Mouse (Mus musculus) intestine, embryonic 16.5 days (tissue): ENCODE results near the gene Crebrf. TPM values are rescaled to one million over a fixed set of nuclear protein-coding genes. Genes with fewer than 3 reads are reported as not detected.

ENCODE experiments used
- ATAC-seq: fragments of 200-750 bp; cut with Nextera tagmentation; 2 replicates; pipeline ENCODE4 v1.8.0; 2017; ENCODE audit warnings: moderate TSS enrichment, moderate library complexity
- H3K27ac ChIP-seq: fragments of 300-500 bp; sonication (generic); 2 replicates; pipeline ENCODE4 v1.5.1; 2014; ENCODE audit warnings: mild to moderate bottlenecking, low read length
- H3K27me3 ChIP-seq: fragments of 300-500 bp; sonication (generic); replicated peaks from 2 replicates; pipeline ENCODE4 v1.6.1; 2014; ENCODE audit warnings: low read length, control low read depth, mixed read lengths; ENCODE audit not compliant: control insufficient read depth, insufficient read depth
- H3K36me3 ChIP-seq: fragments of 300-500 bp; sonication (generic); 2 replicates; pipeline ENCODE4 v1.6.1; 2014; ENCODE audit warnings: low read length, control low read depth; ENCODE audit not compliant: control insufficient read depth, insufficient read depth
- H3K4me1 ChIP-seq: fragments of 300-500 bp; sonication (generic); 2 replicates; pipeline ENCODE4 v1.6.1; 2014; ENCODE audit warnings: low read length, control low read depth, mixed read lengths; ENCODE audit not compliant: control insufficient read depth, insufficient read depth
- H3K4me2 ChIP-seq: fragments of 300-500 bp; sonication (generic); 2 replicates; pipeline ENCODE4 v1.6.1; 2014; ENCODE audit warnings: low read depth, low read length, control low read depth
- H3K4me3 ChIP-seq: fragments of 300-500 bp; sonication (generic); 2 replicates; pipeline ENCODE4 v1.5.1; 2014; ENCODE audit warnings: mild to moderate bottlenecking, low read length
- H3K9ac ChIP-seq: fragments of 300-500 bp; sonication (generic); 2 replicates; pipeline ENCODE4 v1.6.1; 2014; ENCODE audit warnings: low read depth, low read length
- H3K9me3 ChIP-seq: fragments of 300-500 bp; sonication (generic); 2 replicates; pipeline ENCODE4 v1.6.1; 2016; ENCODE audit warnings: low read length, control low read depth; ENCODE audit not compliant: control insufficient read depth
- WGBS: fragments of 180-500 bp; shearing (Covaris S2); extraction: QIAGEN DNeasy Blood & Tissue Kit; methylation state at CpG from one replicate; pipeline ENCODE4 v1.1.7; 2014; 5-methylcytosine and 5-hydroxymethylcytosine counted together
- polyA plus RNA-seq: library from polyadenylated mRNA; unstranded; fragments of >200 nt; fragmentation: Nextera tagmentation; extraction: Ambion mirVana; gene quantifications from 2 replicates; pipeline ENCODE4 v1.2.1, GENCODE M21; 2015

The Crebrf gene
- polyA plus RNA-seq, 1 experiment from 2014 or later: 8.1 TPM

GRCm38 (mm10) chr17:26753476-26753875 is 38.0 kb downstream of the Crebrf start:
- H3K4me2 ChIP-seq: no peak overlapping the region
- no peaks in the 10 kb centered on the region for H3K27me3 ChIP-seq
- no peak for ATAC-seq
- no peaks in the 10 kb centered on the region for H3K36me3 ChIP-seq
- H3K9me3 ChIP-seq: no peaks in the 10 kb centered on the region
- no peak overlapping the region for H3K4me3 ChIP-seq
- no peaks in the 10 kb centered on the region for H3K4me1 ChIP-seq
- no peak overlapping the region for H3K9ac ChIP-seq
- no peak overlapping the region for H3K27ac ChIP-seq
- WGBS: 88% methylated on average over 2 of the region's 2 CpGs

GRCm38 (mm10) chr17:26767100-26767753 is 51.8 kb downstream of the Crebrf start:
- Histone ChIP-seq H3K9ac (no peak overlapping the region), H3K36me3 (no peaks in the 10 kb centered on the region), H3K4me1 (no peaks in the 10 kb centered on the region), H3K4me2 (no peak overlapping the region), H3K27ac (no peak overlapping the region), H3K27me3 (no peaks in the 10 kb centered on the region), H3K9me3 (no peaks in the 10 kb centered on the region), H3K4me3 (no peak overlapping the region)
- WGBS: 93% methylated on average over 5 of the region's 5 CpGs
- ATAC-seq: no peak

GRCm38 (mm10) chr17:26767754-26768124 is 52.3 kb downstream of the Crebrf start:
- Histone ChIP-seq H3K36me3 (no peaks in the 10 kb centered on the region), H3K27me3 (no peaks in the 10 kb centered on the region), H3K27ac (no peak overlapping the region), H3K9ac (no peak overlapping the region), H3K9me3 (no peaks in the 10 kb centered on the region), H3K4me2 (no peak overlapping the region), H3K4me1 (no peaks in the 10 kb centered on the region), H3K4me3 (no peak overlapping the region)
- ATAC-seq: no peak
- WGBS: 85% methylated on average over 2 of the region's 2 CpGs

GRCm38 (mm10) chr17:26776211-26776610 is 60.8 kb downstream of the Crebrf start:
- H3K9ac ChIP-seq: no peak overlapping the region
- no peak for ATAC-seq
- 63% methylated on average over 10 of the region's 10 CpGs for WGBS
- no peak overlapping the region for H3K27ac ChIP-seq
- no peak overlapping the region for H3K4me2 ChIP-seq
- H3K4me1 ChIP-seq: no peaks in the 10 kb centered on the region
- no peaks in the 10 kb centered on the region for H3K9me3 ChIP-seq
- H3K36me3 ChIP-seq: no peaks in the 10 kb centered on the region
- H3K4me3 ChIP-seq: no peak overlapping the region
- no peaks in the 10 kb centered on the region for H3K27me3 ChIP-seq

- Histone ChIP-seq H3K27me3 (no peaks in the 10 kb centered on the region), H3K9me3 (no peaks in the 10 kb centered on the region), H3K4me1 (peaks cover 9% of the 10 kb centered on the region), H3K27ac (no peak overlapping the region), H3K4me3 (no peak overlapping the region), H3K36me3 (no peaks in the 10 kb centered on the region), H3K9ac (no peak overlapping the region), H3K4me2 (no peak overlapping the region)
- ATAC-seq: no peak
- WGBS: 91% methylated on average over 4 of the region's 4 CpGs
Measured at GRCm38 (mm10) chr17:26778001-26778400, 62.6 kb downstream of the Crebrf start.

- Histone ChIP-seq H3K4me3 (no peak overlapping the region), H3K9me3 (no peaks in the 10 kb centered on the region), H3K27me3 (no peaks in the 10 kb centered on the region), H3K27ac (no peak overlapping the region), H3K4me2 (no peak overlapping the region), H3K9ac (no peak overlapping the region), H3K36me3 (peaks cover 4% of the 10 kb centered on the region; the same call in 1 of the 2 replicates), H3K4me1 (peaks cover 9% of the 10 kb centered on the region)
- no peak for ATAC-seq
- 92% methylated on average over 3 of the region's 3 CpGs for WGBS
Measured at GRCm38 (mm10) chr17:26778430-26779100, 63.1 kb downstream of the Crebrf start.

GRCm38 (mm10) chr17:26779471-26779870 is 64.0 kb downstream of the Crebrf start:
- no peak for ATAC-seq
- Histone ChIP-seq H3K9me3 (no peaks in the 10 kb centered on the region), H3K36me3 (peaks cover 5% of the 10 kb centered on the region; the same call in 1 of the 2 replicates), H3K27ac (no peak overlapping the region), H3K27me3 (no peaks in the 10 kb centered on the region), H3K9ac (no peak overlapping the region), H3K4me3 (no peak overlapping the region), H3K4me2 (no peak overlapping the region), H3K4me1 (peaks cover 9% of the 10 kb centered on the region)
- 76% methylated on average over 2 of the region's 2 CpGs for whole genome bisulfite sequencing

GRCm38 (mm10) chr17:26780750-26781571 is 65.5 kb downstream of the Crebrf start, which contains the start of gene Bnip1:
Gene Bnip1 (plus strand): TSS chr17:26781066.
- H3K36me3 ChIP-seq: peaks cover 5% of the 10 kb centered on the region; the same call in 1 of the 2 replicates
- under 1% methylated on average over 42 of the region's 42 CpGs for WGBS
- H3K4me1 ChIP-seq: peaks cover 9% of the 10 kb centered on the region
- peak within 1 kb of the TSS; percentile 89 for H3K9ac ChIP-seq
- no peaks in the 10 kb centered on the region for H3K9me3 ChIP-seq
- peak within 1 kb of the TSS; percentile 85 for H3K4me2 ChIP-seq
- H3K4me3 ChIP-seq: peak within 1 kb of the TSS; percentile 81
- peak; percentile 89 for ATAC-seq
- H3K27me3 ChIP-seq: no peaks in the 10 kb centered on the region
- H3K27ac ChIP-seq: peak within 1 kb of the TSS; percentile 98

- WGBS: 15% methylated on average over 5 of the region's 5 CpGs
- ATAC-seq: peak; percentile 91
- peak overlapping the region; percentile 85 for H3K4me2 ChIP-seq
Measured at GRCm38 (mm10) chr17:26781610-26782043, 66.2 kb downstream of the Crebrf start.

More at GRCm38 (mm10) chr17:26781610-26782043, 66.2 kb downstream of the Crebrf start:
- Histone ChIP-seq H3K9ac (peak overlapping the region; percentile 89), H3K4me1 (peaks cover 9% of the 10 kb centered on the region), H3K9me3 (no peaks in the 10 kb centered on the region), H3K4me3 (peak overlapping the region; percentile 81), H3K27ac (peak overlapping the region; percentile 98), H3K27me3 (no peaks in the 10 kb centered on the region), H3K36me3 (peaks cover 8% of the 10 kb centered on the region)
